Comparison of ENCODE assay signal across 1 mouse cellular context in the genomic region with DNA sequence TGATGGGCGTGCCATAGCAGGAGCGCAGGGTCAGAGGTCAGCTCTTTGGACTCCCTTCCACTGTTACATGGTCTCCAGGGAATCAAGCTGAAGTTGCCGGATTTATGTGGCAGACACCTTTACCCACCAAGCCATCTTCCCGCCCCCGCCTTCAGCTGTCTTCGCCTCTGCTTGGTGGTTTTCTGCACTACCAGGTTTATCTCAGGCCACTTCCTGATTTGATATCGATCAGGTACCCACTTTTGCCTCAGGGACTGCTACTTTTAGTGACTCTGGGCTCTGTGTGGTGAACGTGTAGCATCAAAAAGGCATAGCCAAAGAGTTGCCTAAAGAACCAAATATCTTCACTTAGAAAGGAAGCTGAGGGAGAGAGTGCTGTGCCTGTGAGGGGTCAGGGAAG.
TF ChIP-seq lines count a peak whose summit lies in the region.

No protein-coding gene starts in this region.

TF ChIP-seq in CH12.LX, 34 proteins besides CTCF, POLR2A, EP300 and RAD21 (continued from another document):
- TF ChIP-seq SMC3 (IDR thresholded peaks at IDR 0.05; ENCODE audit: low read depth, low read length), result no peak
- TF ChIP-seq USF1 (IDR thresholded peaks at IDR 0.05; ENCODE audit: low read depth, low read length), result no peak
- no peak for TF ChIP-seq JUN (IDR thresholded peaks at IDR 0.05; ENCODE audit: insufficient read depth, low read depth, low read length)
- TF ChIP-seq E2F4 (IDR thresholded peaks at IDR 0.05; ENCODE audit: insufficient replicate concordance, low read depth, low read length), result no peak
- no peak for TF ChIP-seq CHD2 (IDR thresholded peaks at IDR 0.05; ENCODE audit: low read length)
TF ChIP-seq in CH12.LX: peak in this region for 0.
